Mouse (Mus musculus) lung, embryonic 14.5 days (tissue): ENCODE data around the gene Sfxn5. TPM values are rescaled to one million over a fixed set of nuclear protein-coding genes. Genes with fewer than 3 reads are reported as not detected.

Source experiments
- ATAC-seq: fragments of 200-750 bp; cut with Nextera tagmentation; 2 replicates; pipeline ENCODE4 v1.8.0; 2017; ENCODE audit warnings: mild to moderate bottlenecking, moderate TSS enrichment, moderate library complexity; ENCODE audit not compliant: insufficient read depth
- DNase-seq: peaks from one replicate; pipeline ENCODE4 v3.0.0-alpha.2; 2015
- H3K27ac ChIP-seq: fragments of 300-500 bp; sonication (generic); 2 replicates; pipeline ENCODE4 v1.5.1; 2014; ENCODE audit warnings: low read depth, mild to moderate bottlenecking, moderate library complexity
- H3K27me3 ChIP-seq: fragments of 300-500 bp; sonication (generic); 2 replicates; pipeline ENCODE4 v1.6.1; 2014; ENCODE audit warnings: low read length, control low read depth; ENCODE audit not compliant: insufficient read depth
- H3K36me3 ChIP-seq: fragments of 300-500 bp; sonication (generic); 2 replicates; pipeline ENCODE4 v1.6.1; 2014; ENCODE audit warnings: control low read depth; ENCODE audit not compliant: insufficient read depth
- H3K4me1 ChIP-seq: fragments of 300-500 bp; sonication (generic); 2 replicates; pipeline ENCODE4 v1.6.1; 2014; ENCODE audit warnings: antibody characterized with exemption, control low read depth; ENCODE audit not compliant: insufficient read depth
- H3K4me2 ChIP-seq: fragments of 300-500 bp; sonication (generic); 2 replicates; pipeline ENCODE4 v1.6.1; 2014; ENCODE audit warnings: mild to moderate bottlenecking
- H3K4me3 ChIP-seq: fragments of 300-500 bp; sonication (generic); 2 replicates; pipeline ENCODE4 v1.5.1; 2014; ENCODE audit warnings: low read depth, low read length
- H3K9ac ChIP-seq: fragments of 300-500 bp; sonication (generic); 2 replicates; pipeline ENCODE4 v1.6.1; 2014
- H3K9me3 ChIP-seq: fragments of 300-500 bp; sonication (generic); 2 replicates; pipeline ENCODE4 v1.6.1; 2016; ENCODE audit warnings: low read depth, low read length, control low read depth
- CTCF ChIP-seq: IDR thresholded peaks from 2 replicates; pipeline ENCODE4 v1.5.1; 2016; ENCODE audit warnings: antibody characterized with exemption, low read depth
- WGBS: fragments of 180-500 bp; shearing (Covaris S2); extraction: QIAGEN DNeasy Blood & Tissue Kit; methylation state at CpG from one replicate; pipeline ENCODE4 v1.1.7; 2014; 5-methylcytosine and 5-hydroxymethylcytosine counted together
- polyA plus RNA-seq: library from polyadenylated mRNA; unstranded; fragments of >200 nt; fragmentation: Nextera tagmentation; extraction: Ambion mirVana; gene quantifications from 2 replicates; pipeline ENCODE4 v1.2.1, GENCODE M21; 2014

Sfxn5 gene
- polyA plus RNA-seq, 1 experiment from 2014 or later, result 8.3 TPM

- H3K27ac ChIP-seq, result no peak overlapping the region
- no peak overlapping the region for H3K4me2 ChIP-seq
- H3K9me3 ChIP-seq, result no peaks in the 10 kb centered on the region
- no peak for TF ChIP-seq CTCF
- no peaks in the 10 kb centered on the region for H3K36me3 ChIP-seq
- H3K9ac ChIP-seq, result no peak overlapping the region
- H3K4me3 ChIP-seq, result no peak overlapping the region
- DNase-seq, result no peak
- ATAC-seq, result peak; percentile 58; the same call in 1 of the 2 replicates
- no peaks in the 10 kb centered on the region for H3K4me1 ChIP-seq
- 31% methylated on average over 15 of the region's 15 CpGs for WGBS
- no peaks in the 10 kb centered on the region for H3K27me3 ChIP-seq
Observed at GRCm38 (mm10) chr6:85206939-85207285, 126.3 kb downstream of the Sfxn5 start.

GRCm38 (mm10) chr6:85206182-85206938, 126.9 kb downstream of the Sfxn5 start:
- H3K27me3 ChIP-seq, result no peaks in the 10 kb centered on the region
- DNase-seq (peak; percentile 24), ATAC-seq (peak; percentile 6; the same call in 1 of the 2 replicates)
- no peak overlapping the region for H3K27ac ChIP-seq
- 27% methylated on average over 16 of the region's 16 CpGs for WGBS
- no peak for TF ChIP-seq CTCF
- no peak overlapping the region for H3K4me2 ChIP-seq
- no peak overlapping the region for H3K9ac ChIP-seq
- no peaks in the 10 kb centered on the region for H3K9me3 ChIP-seq
- no peak overlapping the region for H3K4me3 ChIP-seq
- H3K36me3 ChIP-seq, result no peaks in the 10 kb centered on the region
- no peaks in the 10 kb centered on the region for H3K4me1 ChIP-seq

GRCm38 (mm10) chr6:85197951-85198350, 135.3 kb downstream of the Sfxn5 start:
- H3K27me3 ChIP-seq, result peaks cover 41% of the 10 kb centered on the region
- H3K4me2 ChIP-seq, result no peak overlapping the region
- no peak overlapping the region for H3K9ac ChIP-seq
- H3K36me3 ChIP-seq, result no peaks in the 10 kb centered on the region
- 59% methylated on average over 2 of the region's 2 CpGs for WGBS
- no peak for DNase-seq
- no peak overlapping the region for H3K27ac ChIP-seq
- H3K4me1 ChIP-seq, result no peaks in the 10 kb centered on the region
- no peaks in the 10 kb centered on the region for H3K9me3 ChIP-seq
- TF ChIP-seq CTCF, result no peak
- no peak overlapping the region for H3K4me3 ChIP-seq
- no peak for ATAC-seq

DNA sequence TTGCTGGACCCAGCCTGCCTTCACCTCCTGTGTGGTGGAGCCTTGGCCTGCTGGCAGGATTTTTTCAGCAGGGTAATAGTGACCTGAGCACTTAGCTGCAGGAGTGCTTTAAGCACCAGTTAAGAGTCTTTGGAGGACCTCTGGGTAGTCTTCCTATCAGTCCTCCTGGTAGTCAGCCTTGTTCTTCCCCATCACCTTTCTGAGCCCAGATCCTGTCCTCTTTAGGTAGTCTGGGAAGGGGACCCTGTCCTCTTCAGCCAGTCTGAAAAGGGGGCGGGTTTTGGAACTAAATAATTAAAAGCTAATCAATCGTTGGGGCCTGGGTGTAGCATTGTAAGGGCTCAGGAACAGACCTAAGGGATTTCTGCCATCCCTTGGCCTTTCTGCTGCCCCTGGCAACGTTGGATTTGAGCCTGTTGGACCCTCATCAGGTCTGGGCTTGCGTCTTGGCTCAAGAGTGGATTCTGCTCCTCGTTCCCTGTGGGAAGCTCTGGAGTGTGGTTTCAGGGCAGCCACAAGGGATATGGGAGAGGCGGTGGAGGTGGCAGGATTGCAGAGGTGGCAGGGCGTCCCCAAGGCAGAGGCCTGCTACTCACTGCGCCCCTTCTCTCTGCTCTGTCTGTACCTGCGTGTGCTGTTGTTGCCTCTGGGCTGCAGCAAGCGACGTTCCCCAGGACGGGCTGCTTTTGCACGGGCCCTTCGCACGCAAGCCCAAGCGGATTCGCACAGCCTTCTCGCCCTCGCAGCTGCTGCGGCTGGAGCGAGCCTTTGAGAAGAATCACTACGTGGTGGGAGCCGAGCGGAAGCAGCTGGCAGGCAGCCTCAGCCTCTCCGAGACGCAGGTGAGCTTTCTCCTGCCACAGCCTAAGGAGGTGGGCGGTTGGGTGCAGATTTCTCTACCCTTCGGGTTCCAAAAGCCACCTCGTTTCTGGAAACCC, 139.6 kb downstream of the Sfxn5 start:
- H3K4me2 ChIP-seq, result no peak overlapping the region
- TF ChIP-seq CTCF, result no peak
- ATAC-seq, result no peak

GRCm38 (mm10) chr6:85191751-85192440, 141.3 kb downstream of the Sfxn5 start:
- H3K27ac ChIP-seq, result no peak overlapping the region
- peaks cover 95% of the 10 kb centered on the region for H3K27me3 ChIP-seq
- ATAC-seq (no peak), DNase-seq (no peak)
- H3K4me2 ChIP-seq, result no peak overlapping the region
- 21% methylated on average over 9 of the region's 9 CpGs for WGBS
- H3K9ac ChIP-seq, result no peak overlapping the region
- H3K4me1 ChIP-seq, result no peaks in the 10 kb centered on the region; the same call in 1 of the 2 replicates
- H3K9me3 ChIP-seq, result no peaks in the 10 kb centered on the region
- TF ChIP-seq CTCF, result no peak
- no peaks in the 10 kb centered on the region for H3K36me3 ChIP-seq
- no peak overlapping the region for H3K4me3 ChIP-seq

More for the DNA sequence above, 139.6 kb downstream of the Sfxn5 start:
- no peaks in the 10 kb centered on the region; the same call in 1 of the 2 replicates for H3K4me1 ChIP-seq
- 7% methylated on average over 29 of the region's 29 CpGs for WGBS
- H3K9me3 ChIP-seq, result no peaks in the 10 kb centered on the region
- H3K4me3 ChIP-seq, result no peak overlapping the region
- H3K9ac ChIP-seq, result no peak overlapping the region
- no peaks in the 10 kb centered on the region for H3K36me3 ChIP-seq
- peak; percentile 36 for DNase-seq
- H3K27ac ChIP-seq, result no peak overlapping the region
- H3K27me3 ChIP-seq, result peaks cover 84% of the 10 kb centered on the region

GRCm38 (mm10) chr6:85190671-85191070, 142.6 kb downstream of the Sfxn5 start:
- WGBS, result 1% methylated on average over 13 of the region's 13 CpGs
- Histone ChIP-seq H3K36me3 (no peaks in the 10 kb centered on the region), H3K4me3 (peak overlapping the region; percentile 36), H3K27me3 (peaks cover 97% of the 10 kb centered on the region), H3K4me2 (peak overlapping the region; percentile 65), H3K9ac (no peak overlapping the region), H3K9me3 (no peaks in the 10 kb centered on the region), H3K4me1 (peaks cover 3% of the 10 kb centered on the region; the same call in 1 of the 2 replicates), H3K27ac (no peak overlapping the region)
- no peak for ATAC-seq
- TF ChIP-seq CTCF, result no peak
- DNase-seq, result peak; percentile 46
